Mouse (Mus musculus): ENCODE data around the gene Pbrm1.

- TF ChIP-seq CTCF (IDR thresholded peaks at IDR 0.05; ENCODE audit: control insufficient read depth, insufficient read depth, insufficient replicate concordance, low read depth, low read length) (no peak), POLR2A (IDR thresholded peaks at IDR 0.05; ENCODE audit: control insufficient read depth, low read depth, low read length) (no peak)
Measured at GRCm38 (mm10) chr14:30976222-30976621, 42.7 kb upstream of the Pbrm1 start.
